Mouse (Mus musculus): ENCODE data around the gene Cfap161.

DNA sequence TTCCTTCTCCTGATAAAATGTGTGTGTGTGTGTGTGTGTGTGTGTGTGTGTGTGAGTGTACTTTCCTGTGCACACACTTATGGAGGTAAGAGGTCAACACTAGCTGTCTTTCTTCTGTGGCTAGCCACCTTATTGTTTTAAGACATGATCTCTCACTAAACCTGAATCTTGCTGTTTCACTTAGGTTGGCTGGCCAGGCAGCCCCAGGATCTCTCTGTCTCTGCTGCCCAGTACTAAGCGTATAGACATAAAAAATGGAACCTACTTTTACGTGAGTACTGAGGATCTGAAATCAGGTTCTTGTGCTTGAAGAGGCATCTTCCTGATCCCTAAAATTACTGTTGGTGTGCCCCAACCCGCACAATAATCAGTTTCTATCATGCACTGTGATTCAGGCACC lies 61.9 kb downstream of the Cfap161 start:
- TF ChIP-seq ZNF384 (IDR thresholded peaks at IDR 0.05; ENCODE audit: low read depth, low read length) (no peak), MAFK (IDR thresholded peaks at IDR 0.05; ENCODE audit: insufficient read depth, low read depth, low read length) (no peak), HCFC1 (IDR thresholded peaks at IDR 0.05; ENCODE audit: borderline replicate concordance, insufficient read depth, low read length) (no peak), ZC3H11A (IDR thresholded peaks at IDR 0.05; ENCODE audit: borderline replicate concordance, low read depth, low read length) (no peak), CHD2 (IDR thresholded peaks at IDR 0.05; ENCODE audit: low read depth, low read length) (no peak)
